Mouse (Mus musculus): Measurements from ENCODE around the gene Secisbp2l. TPM values are rescaled to one million over a fixed set of nuclear protein-coding genes. Genes with fewer than 3 reads are reported as not detected.

Gene Secisbp2l
- polyA plus RNA-seq, 1 experiment from 2014 or later = 22.1 TPM

Other genes with a start within 250 kb of the Secisbp2l start
- 9.1 and 9.9 TPM in 2 replicates for gene Cep152, start 157.8 kb downstream of the Secisbp2l start, polyA plus RNA-seq (2014; fragmentation: Nextera tagmentation; extraction: Ambion mirVana)
- gene Eid1, start 109.8 kb downstream of the Secisbp2l start, polyA plus RNA-seq (2014; fragmentation: Nextera tagmentation; extraction: Ambion mirVana) = 224 and 232 TPM in 2 replicates
- gene Shc4, start 58.7 kb downstream of the Secisbp2l start, polyA plus RNA-seq (2014; fragmentation: Nextera tagmentation; extraction: Ambion mirVana) = 1.1 and 1.2 TPM in 2 replicates
- 35.4 and 38.7 TPM in 2 replicates for gene Galk2, start 76.2 kb upstream of the Secisbp2l start, polyA plus RNA-seq (2014; fragmentation: Nextera tagmentation; extraction: Ambion mirVana)
- 106 and 111 TPM in 2 replicates for gene Cops2, start 76.3 kb upstream of the Secisbp2l start, polyA plus RNA-seq (2014; fragmentation: Nextera tagmentation; extraction: Ambion mirVana)

Data from limb, embryonic 11.5 days (tissue).